Mouse (Mus musculus) frontal cortex, adult (tissue): ENCODE measurements around the gene Hoxa6.

ENCODE experiments used
- ATAC-seq: cut with Nextera tagmentation; 2 replicates; pipeline ENCODE4 v1.9.2; 2017; ENCODE audit warnings: mild to moderate bottlenecking, moderate library complexity, mixed read lengths; ENCODE audit not compliant: low TSS enrichment

Gene Hoxa6

DNA sequence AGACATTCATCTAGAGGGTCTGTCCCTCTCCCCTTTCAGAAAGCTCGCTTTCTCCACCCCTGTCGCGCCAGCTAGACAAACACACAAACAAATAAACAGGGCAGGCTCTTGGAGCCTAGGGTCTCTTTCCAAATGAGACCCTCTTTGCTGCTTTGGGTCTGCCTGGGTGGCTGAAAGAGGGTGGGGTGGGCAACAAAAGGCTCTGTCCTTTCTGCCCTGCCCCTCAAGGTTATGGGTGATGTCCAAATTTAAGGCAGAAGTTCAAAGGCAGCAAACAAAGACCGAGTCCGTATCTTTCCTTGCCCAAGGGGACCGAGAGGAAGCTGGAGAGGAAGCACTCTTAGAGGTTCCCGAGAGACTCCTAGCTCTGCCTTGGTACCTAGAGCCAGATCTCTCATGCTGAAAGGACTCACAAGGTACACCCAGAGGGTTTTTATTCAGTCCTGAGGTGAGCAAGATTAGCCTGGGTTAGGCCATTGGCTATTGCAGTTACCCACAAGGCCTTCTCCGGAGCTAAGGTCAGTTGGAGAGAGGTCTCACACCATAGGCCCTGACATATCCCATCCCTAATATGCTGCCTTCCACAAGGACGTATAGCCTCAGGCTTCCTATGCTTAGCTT is 32.6 kb upstream of the Hoxa6 start:
- ATAC-seq: no peak

DNA sequence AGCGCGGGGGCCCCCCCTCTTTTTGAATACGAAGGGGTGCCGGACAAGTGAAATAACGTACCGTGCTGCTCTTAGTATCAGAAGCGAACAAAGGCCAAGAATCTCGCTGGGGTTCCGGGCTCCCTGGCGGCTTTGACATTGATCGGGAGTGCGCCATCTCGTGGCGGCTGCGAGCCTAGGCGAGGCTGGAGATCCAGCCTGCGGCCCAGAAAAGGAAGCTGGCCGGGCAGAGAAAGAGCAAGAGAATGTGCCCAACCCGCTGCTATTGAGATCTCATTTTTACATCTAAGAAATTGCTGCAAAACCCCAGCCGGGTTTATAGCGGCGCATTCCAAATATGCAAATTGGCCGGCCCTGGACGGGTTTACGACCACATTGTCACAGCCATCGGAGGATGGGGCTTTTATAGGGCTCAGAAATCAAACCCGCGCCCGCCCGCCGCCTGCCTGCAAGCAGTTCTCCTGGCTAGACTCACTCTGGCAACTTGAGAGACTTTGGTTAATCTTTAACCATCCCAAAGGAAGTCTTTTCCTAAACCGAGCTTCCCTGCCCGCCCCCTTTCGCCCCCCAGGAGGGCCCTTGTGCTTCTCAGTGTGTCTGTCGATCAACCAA is 32.0 kb upstream of the Hoxa6 start, which contains the start of gene Hoxa10:
Gene Hoxa10 (minus strand): TSS at position 466 of the 612 bp plus-strand sequence.
- ATAC-seq: no peak

DNA sequence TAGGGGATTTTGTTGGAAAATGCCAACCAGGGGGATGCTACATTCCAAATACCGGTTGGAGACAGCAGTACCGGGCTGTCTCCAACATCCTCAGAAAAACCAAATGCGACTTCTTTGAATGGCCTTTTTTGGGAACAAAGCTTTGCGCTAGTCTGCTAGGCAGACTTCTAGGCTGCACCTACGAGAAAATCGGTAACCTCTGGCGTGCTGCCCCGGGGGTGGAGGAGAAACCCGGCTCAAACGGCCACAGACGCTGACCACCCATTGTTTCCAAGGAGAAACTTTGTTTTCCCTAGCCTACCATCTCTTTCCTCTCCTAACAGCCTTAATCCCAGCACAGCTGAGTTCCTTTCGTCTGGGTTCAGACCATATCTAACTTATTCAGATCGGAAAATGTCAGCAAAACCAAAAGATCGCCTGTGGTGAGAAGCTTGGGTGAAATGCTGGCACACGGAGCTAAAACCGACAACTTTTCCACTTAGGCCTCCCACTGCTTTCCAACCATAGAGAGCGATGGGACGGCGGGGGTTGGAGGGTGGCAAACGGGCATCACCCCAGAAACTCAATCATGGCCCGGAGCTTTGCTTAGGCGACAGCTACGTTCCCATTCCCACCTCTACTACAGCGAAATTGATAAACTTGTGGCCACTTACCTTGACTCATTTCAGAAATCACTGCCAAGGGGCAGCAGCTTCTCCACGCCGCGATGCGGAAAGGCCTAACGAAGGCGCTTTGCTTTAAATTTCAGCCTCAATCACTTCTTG is 31.3 kb upstream of the Hoxa6 start:
- ATAC-seq: no peak

DNA sequence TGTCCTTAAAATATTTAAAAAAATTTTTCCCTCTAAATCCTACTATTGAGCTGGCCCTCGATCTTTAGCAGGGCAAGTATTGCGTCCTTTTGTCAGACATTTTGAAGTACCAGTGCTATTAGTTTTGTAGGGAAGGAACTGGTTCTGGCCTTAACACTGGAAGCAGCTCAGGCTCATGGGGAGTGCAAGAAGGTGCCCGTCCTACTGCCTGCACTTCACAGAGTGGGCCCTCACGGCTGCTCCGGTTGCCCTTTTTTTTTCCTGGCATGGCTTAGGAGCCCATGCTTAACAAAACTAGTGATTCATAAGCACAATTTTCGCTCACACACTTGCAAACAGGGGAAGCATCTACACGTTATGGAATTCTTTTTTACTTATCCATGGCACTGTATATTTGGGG is 30.5 kb upstream of the Hoxa6 start:
- no peak for ATAC-seq

DNA sequence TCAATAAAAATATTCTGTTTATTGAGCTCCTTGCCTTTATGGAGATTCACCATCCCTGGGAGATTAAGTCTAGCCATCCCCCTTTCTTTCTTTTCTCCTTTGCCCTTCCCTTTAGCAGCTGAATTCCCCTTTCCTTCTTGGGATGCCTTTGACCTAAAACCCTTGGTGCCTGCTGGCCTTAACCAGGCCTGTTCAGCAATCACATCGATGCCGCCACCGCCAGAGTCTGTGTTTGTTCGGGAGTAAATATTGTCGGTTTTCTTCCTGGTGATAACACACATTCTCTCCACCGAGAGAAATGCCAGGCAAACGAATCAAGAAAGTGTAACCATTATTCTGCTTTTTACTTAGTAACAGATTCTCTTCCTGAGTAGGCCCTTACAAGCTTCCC is 29.6 kb upstream of the Hoxa6 start:
- no peak for ATAC-seq

DNA sequence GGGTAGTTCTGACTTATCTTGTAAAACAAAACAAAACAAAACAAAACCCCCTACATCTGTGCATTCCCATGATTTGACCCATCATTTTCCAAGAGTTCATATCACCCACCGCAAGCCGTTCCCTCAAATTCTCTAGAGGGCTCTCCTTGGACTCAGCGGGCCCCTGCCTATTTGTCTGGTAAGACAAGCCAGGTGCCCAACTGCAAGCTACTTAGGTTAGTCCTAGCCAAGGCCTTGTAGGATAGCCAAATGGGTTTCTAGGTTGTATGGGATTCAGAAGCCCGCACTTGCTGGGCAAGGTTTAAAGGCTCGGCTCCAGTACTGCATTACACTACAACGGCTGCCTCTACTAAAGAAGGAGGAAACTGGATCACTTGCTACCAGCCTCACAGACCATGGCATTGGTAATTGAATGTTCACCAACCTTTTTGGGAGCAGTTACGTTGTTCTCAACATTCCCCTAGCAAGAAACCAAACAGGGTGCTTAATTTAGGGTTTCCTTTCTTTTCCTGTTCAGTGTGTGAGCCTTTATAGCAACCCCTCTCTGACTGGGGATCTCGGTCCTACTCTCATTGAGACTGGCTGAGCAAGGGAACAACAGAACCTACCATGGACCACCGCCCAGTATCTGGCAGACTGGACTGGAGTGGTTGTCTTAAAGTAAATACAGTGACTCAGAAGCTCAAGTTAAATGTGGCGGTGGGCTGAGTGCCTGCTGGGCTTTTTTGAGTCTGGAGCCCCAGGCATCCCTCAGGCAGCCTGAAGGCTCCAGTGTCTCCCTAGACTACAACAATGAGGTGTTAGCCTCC is 29.0 kb upstream of the Hoxa6 start:
- ATAC-seq: no peak

DNA sequence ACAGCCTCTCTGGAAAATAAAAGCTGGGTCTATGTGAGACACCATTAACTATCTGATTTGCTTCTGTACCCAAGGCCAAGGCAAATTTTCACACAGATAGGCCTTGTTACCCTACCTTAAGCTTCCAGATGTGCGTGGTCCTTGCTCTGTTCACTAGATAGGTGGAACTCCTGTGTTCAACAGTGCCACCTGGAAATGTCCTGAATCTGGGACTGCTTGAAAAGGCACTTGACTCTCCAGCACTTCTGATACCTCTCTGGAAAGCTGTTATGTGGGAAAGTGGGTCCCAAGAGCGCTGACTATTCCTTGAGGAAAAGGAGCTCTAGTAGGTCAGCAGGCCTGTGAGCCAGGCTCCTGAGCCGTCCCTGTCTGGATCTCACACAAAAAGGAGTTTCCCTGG is 28.3 kb upstream of the Hoxa6 start:
- ATAC-seq: no peak

DNA sequence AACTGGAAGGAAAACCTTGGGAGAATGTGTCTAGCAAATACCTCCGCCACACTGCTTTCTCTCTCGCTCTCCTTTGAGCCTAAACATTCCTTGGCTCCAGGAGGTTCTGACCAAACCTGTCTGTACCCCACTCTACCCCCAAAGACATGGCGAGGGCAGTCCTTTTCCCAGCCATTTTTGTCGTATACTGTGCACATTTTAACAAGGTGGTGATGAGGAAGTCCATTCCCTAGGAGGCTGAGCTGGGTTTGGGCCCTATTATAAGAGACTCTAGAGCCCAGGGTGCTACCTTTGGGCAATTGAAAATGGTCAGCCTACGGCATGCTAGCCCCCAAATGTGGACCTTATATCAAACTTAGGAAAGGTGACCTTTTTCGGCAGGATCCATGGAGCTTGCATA is 27.3 kb upstream of the Hoxa6 start:
- ATAC-seq: no peak

DNA sequence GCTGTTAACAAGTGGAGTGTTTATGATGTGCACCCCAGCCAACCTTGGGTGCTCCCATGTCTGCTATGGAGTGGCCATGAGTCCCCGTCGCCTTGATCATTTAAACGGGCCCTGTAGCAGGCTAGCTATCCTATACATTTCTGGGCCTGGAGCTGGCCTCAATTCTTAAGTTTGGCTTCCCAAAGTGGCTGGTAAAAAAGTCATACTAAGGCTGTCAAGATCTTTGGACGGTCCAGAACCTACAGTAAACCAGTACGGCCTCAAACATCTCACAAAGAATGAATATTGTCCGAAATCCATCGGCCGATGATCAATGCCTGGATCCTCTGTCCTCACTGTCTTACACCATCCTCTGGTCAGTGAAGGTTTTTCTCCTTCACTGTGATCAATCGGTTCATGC is 26.7 kb upstream of the Hoxa6 start:
- no peak for ATAC-seq

DNA sequence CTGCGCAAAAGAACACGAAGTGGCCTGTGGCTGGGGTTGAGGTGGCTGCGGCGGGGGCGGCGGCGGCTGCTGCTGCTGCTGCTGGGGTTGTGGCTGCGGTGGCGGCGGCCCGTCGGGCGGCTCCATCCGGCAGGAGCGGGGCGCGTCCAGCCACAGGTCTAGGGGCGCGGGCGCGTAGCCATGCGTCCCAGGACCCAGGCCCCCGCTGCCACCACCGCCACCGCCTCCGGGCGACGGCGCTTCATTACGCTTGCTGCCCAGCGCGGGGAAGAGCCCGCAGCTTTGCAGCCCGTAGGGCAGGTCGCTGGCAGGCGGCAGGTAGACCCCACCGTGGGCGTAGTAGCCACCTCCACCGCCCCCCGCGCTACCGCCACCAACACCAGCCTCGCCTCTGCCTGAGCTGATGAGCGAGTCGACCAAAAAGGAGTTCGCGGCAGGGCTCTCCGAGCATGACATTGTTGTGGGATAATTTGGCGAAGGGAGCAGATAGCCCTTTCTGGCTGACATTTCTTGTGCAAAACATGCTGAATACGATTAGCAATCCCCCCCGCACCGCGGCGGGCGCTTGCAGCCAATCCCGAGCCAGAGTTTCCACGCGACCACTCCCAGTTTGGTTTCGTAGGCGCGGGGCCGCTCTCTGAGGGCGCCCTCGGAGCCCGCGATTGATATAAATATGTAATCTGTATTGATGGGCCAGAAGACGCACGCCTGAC is 26.1 kb upstream of the Hoxa6 start:
- no peak for ATAC-seq

DNA sequence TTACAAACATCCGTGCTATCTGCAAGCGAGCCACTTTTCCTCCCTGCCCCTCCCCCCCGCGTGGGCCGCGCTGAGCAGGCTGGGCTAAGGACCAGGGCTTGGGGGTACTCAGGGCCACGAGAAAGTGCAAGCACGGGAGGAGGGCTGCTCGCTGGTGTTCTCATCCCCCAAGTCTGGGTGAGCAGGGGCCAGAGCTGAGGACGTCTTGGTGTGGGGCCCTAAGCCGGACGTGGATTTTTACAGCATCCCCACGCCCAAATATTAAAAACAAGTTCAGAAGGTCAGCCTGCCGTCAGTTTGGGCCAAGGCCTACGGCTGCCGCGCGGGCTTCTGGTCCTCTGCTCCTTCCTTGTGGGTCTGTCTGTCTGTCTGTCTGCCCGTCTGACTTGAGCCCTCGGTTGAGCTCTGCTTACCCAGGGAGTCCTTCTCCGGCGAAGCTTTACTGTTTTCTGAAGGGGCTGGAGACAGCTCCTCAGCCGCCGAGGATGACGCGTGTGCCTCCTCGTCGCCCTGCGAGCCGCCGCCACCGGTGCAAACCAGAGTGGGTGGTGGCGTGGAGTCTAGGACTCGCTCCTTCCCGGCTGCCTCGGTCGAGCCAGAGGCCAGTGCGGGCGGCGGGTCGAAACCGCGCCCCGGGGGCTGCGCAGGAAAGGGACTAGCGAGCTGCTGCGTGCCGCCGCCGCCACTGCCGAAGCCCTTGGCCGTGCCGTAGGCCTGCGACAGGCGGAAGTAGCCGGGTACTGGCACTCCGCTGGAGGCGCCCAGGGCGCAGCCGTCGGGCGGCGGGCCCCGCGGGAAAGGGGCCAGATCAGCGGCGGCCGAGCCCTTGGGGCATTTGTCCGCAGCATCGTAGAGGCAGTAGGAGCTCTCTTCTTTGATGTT is 25.3 kb upstream of the Hoxa6 start:
- no peak for ATAC-seq

DNA sequence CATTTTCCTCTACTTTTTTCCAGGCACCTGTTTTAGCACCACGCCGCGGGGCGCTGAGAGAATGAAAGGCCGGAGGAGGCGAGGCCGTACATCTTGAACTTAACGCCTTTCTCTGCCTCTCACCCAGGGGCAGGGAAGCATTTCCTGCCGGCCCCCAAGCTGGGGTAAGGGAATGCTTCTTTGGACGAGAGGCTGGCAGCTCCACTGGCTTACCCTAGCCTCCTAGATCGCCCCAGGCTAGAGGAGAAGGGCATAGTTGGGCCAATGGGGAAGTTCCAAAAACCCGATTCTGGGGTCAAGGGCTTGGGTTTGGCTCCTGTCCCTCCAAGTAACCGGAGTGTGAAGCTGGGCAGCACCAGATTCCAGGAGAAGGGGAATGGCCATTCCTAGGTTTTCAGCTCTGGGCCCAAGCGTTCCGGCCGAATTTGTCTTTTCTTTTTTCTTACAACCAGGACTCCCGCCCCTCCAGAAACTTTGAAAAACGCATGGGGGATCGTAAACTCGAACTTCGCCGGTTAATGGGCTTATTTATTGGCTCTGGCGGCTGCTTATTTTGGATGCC is 24.5 kb upstream of the Hoxa6 start:
- ATAC-seq: no peak

DNA sequence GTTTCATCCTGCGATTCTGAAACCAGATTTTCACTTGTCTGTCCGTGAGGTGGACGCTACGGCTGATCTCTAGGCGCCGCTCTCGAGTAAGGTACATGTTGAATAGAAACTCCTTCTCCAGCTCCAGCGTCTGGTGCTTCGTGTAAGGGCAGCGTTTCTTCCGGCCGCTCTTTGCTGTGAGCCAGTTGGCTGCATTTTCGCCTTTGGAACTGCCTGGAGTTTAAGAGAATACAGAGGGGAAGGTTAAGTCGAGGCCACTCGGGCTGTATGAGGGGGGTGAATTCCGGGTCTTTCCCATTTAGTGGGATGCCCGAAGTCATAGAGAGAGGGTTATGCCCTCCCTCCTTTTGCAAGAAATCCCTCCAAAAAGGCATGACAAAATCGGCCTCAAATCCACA is 24.0 kb upstream of the Hoxa6 start:
- ATAC-seq: no peak

DNA sequence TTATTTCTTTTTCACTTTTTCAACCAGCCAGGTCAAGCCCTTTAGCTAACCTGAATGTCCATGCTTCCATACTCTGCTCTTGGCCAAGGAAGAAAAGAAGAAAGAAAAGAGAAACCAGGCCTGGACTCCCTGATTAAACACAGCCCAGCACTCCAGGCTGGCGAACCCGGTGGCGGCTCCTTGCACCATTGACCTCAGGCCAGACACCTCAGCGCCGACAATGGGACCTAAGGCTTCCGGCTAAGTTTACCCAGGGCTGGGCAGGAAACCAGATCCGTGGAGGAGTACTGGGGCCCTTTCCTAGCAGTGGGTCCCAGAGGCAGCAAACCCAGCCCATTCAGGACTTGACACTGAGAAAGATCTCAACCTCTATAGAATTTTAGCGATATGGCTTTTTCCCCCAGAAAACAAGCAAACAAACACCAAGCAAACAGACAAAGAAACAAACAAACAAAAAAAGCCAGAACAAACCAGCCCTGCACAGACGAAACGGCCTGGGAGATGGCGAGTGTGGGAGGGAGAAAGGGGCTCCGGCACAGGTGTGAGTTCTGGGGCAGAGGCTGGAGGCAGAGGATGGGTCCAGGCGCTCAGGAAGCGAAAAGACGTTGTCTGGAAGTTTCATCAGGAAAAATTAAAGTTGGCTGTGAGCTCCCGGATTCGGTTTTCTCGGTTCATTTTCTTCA is 23.5 kb upstream of the Hoxa6 start:
- no peak for ATAC-seq

DNA sequence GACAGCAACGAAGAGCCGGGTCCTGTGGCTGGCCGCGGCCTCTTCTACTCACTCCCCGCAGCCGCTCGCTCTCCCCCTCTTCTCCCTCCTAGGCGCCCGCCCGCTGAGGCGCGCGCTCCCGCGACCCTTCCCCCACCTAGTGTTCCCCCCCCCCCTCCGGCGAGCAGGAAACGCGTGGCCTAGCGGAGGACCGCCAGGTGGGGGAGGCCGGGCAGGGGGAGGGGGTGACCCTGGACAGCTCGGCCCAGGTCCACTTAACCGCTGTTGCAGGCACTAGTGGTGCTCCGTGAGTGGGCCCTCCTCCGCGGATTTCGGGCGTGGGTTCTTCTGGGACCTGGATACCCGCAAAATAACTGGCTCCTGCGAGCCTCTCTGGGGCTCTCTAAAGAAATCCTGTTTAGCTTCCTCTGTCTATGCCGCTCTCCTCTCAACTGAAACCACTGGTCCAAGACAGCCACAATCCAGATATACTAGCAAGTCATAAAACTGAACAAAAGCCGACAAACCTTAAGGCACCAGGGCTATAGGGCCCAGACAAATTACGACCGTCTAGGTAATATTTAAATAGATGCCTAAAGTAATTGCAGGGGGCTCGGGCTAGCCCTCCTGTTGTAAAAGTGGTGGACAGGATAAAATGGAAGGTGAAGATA is 22.1 kb upstream of the Hoxa6 start, which contains the start of gene Hoxa9:
Gene Hoxa9 (minus strand): TSS at position 574 of the 650 bp plus-strand sequence.
- ATAC-seq: no peak

DNA sequence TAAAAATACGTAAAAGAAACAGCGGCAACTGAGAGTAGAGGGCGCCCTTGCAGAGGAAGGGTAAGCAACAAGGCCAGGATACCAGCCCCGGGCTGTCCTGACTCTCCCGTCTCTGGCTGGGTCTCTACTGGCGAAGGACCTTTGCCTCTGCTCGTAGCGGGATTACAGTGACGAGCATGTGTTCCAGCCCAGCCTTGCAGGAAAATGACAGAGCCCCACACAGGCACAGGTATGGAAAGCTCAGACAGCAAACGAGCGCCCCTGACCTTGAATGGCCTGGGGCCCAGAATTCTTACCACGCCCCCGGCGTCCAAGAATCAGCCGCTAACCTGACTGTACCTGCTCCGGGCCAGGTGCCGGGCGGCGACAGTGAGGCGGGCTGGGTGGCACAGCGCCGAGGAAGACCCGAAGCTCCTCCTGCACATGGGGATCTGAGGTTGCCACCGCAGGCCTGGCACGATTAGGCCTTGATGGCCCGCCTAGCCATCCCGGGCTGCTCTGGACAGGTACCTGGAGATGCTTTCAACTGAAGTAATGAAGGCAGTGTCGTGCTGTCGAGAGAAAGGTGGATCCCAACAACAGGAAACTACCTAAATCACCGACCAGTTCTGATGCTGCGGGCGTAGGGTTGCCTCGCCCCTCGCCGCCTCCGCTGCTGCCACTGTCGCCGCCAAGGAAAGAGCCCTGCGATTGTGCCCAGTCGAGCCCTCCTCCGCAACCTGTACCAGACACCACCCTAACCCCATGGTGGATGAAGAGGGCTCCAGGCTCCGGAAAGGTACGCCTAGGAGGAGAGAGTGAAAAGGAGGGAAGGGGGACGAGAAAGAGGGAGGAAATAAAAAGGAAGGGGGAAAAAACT is 21.3 kb upstream of the Hoxa6 start:
- no peak for ATAC-seq

DNA sequence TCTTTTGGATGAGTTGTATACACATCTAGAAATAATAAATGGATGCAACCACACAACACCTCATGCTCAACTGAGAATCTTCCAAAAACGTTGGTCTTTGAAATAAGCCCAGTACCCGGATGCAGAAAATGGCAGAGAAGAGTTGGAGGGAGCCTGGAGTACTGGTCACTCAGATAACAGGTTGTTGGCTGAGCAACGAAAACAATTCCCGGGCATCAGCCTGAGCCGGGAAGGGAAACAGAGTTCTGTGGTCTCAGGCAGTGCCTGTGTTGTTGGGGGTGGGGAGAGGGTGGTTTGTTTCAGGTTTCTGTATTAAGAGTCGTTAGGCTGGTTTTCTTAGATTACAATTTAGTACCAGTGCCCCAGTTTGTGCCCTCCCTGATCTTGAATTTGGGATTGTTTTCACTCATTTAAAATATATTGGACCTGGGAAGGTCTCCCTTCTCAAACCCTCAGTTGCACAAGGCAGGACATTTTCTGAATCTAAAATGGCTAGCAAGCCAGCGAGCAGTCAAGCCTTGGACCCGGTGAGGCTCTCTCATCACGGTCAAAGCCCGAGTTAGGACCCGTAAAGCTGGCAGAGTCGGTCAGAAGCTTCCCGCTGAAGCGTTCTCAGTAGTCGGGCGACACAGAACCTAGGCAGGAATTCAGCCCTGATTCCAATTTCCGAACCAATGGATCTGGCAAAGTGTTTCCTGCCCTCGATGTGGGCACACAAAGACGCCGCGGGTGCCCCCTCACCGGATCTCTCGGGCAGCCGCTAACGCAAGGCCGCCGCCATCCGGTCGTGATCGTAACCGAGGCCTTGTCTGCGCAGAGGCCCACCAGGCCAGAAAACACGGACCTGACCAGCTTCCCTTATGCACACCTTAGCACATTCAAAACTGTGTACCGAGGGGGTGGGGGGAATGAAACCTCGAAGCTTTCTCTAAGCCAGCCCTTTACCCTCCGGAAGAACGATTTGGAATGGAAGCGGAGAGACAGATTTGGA is 20.2 kb upstream of the Hoxa6 start:
- no peak for ATAC-seq
